Mouse (Mus musculus) CH12.LX (cell line): ENCODE data around the gene Kank4. TPM values are rescaled to one million over a fixed set of nuclear protein-coding genes. Genes with fewer than 3 reads are reported as not detected.

Experiments used
- DNase-seq: peaks from one replicate; pipeline ENCODE4 v3.0.0-alpha.2; 2013; ENCODE audit errors: extremely low read depth
- H3K27ac ChIP-seq: 2 replicates; pipeline ENCODE4 v1.5.1; 2012; ENCODE audit warnings: low read depth, mild to moderate bottlenecking, control low read depth, moderate library complexity; ENCODE audit not compliant: insufficient read depth
- H3K27me3 ChIP-seq: replicated peaks from 2 replicates; pipeline ENCODE3; 2012; ENCODE audit warnings: inconsistent platforms
- H3K36me3 ChIP-seq, 2 experiments: replicated peaks in 1 of 2; 2 replicates each; pipeline versions ENCODE3 to v1.6.1; 2012; ENCODE audit warnings: inconsistent platforms in 1 of 2, low read length in 1 of 2, mild to moderate bottlenecking in 1 of 2, mixed read lengths in 1 of 2, moderate library complexity in 1 of 2; ENCODE audit not compliant: control insufficient read depth in 1 of 2, insufficient read depth in 1 of 2
- H3K4me1 ChIP-seq, 2 experiments: 2 replicates each; pipeline ENCODE4 v1.6.1; 2012; ENCODE audit warnings: inconsistent platforms in 1 of 2, moderate library complexity in 1 of 2; ENCODE audit not compliant: insufficient read depth in 2 of 2, control insufficient read depth in 1 of 2
- H3K4me2 ChIP-seq: 2 replicates; pipeline ENCODE4 v1.6.1; 2012; ENCODE audit warnings: low read depth, mild to moderate bottlenecking, control low read depth; ENCODE audit not compliant: poor library complexity, insufficient read depth, severe bottlenecking
- H3K4me3 ChIP-seq, 3 experiments: fragments of 150-350 bp in 1 of 3; sonication (generic) in 1 of 3; replicated peaks in 1 of 3; 2 replicates each; pipeline versions ENCODE3 to v1.5.1; 2011 to 2012; ENCODE audit warnings: low read depth in 2 of 3, low read length in 2 of 3, mild to moderate bottlenecking in 2 of 3, moderate library complexity in 2 of 3, control low read depth in 1 of 3, improper control_type of control experiment in 1 of 3, inconsistent platforms in 1 of 3, mixed read lengths in 1 of 3; ENCODE audit not compliant: poor library complexity in 1 of 3
- H3K79me2 ChIP-seq: replicated peaks from 2 replicates; pipeline ENCODE4 v1.6.1; 2012; ENCODE audit warnings: mild to moderate bottlenecking, moderate library complexity; ENCODE audit not compliant: control insufficient read depth, poor library complexity, insufficient read depth, severe bottlenecking; ENCODE audit errors: extremely low read depth
- H3K9ac ChIP-seq: 2 replicates; pipeline ENCODE4 v1.6.1; 2012; ENCODE audit warnings: low read depth, mild to moderate bottlenecking, control low read depth, moderate library complexity; ENCODE audit not compliant: insufficient read depth
- H3K9me3 ChIP-seq: replicated peaks from 2 replicates; pipeline ENCODE3; 2012; ENCODE audit warnings: low read length, inconsistent platforms, mixed read lengths
- CHD1 ChIP-seq: IDR thresholded peaks from 2 replicates; pipeline ENCODE4 v1.6.1; 2012; ENCODE audit warnings: low read depth, low read length, improper control_type of control experiment, inconsistent platforms
- CHD2 ChIP-seq: IDR thresholded peaks from 2 replicates; pipeline ENCODE4 v1.6.1; 2011; ENCODE audit warnings: low read length, improper control_type of control experiment
- CTCF ChIP-seq, 2 experiments: IDR thresholded peaks in 1 of 2; conservative IDR thresholded peaks in 1 of 2; 2 replicates each; pipeline ENCODE4 v1.5.1; 2011 to 2012; ENCODE audit warnings: low read depth in 2 of 2, low read length in 2 of 2, improper control_type of control experiment in 1 of 2, inconsistent platforms in 1 of 2, mild to moderate bottlenecking in 1 of 2, moderate library complexity in 1 of 2
- ELF1 ChIP-seq: IDR thresholded peaks from 2 replicates; pipeline ENCODE4 v1.6.1; 2014; ENCODE audit warnings: low read depth, mild to moderate bottlenecking, inconsistent platforms, low read length, improper control_type of control experiment
- EP300 ChIP-seq: IDR thresholded peaks from 2 replicates; pipeline ENCODE4 v1.6.1; 2011; ENCODE audit warnings: low read length, improper control_type of control experiment
- GABPA ChIP-seq: IDR thresholded peaks from 2 replicates; pipeline ENCODE4 v1.6.1; 2012; ENCODE audit warnings: low read depth, low read length, improper control_type of control experiment, inconsistent platforms; ENCODE audit not compliant: insufficient replicate concordance
- HCFC1 ChIP-seq: IDR thresholded peaks from 2 replicates; pipeline ENCODE4 v1.6.1; 2012; ENCODE audit warnings: low read depth, mild to moderate bottlenecking, inconsistent platforms, low read length, improper control_type of control experiment
- KAT2A ChIP-seq: IDR thresholded peaks from 2 replicates; pipeline ENCODE4 v1.6.1; 2012; ENCODE audit warnings: low read length, improper control_type of control experiment, inconsistent platforms; ENCODE audit not compliant: insufficient replicate concordance
- MAX ChIP-seq: IDR thresholded peaks from 2 replicates; pipeline ENCODE4 v1.6.1; 2011; ENCODE audit warnings: low read length, improper control_type of control experiment
- MXI1 ChIP-seq: IDR thresholded peaks from 2 replicates; pipeline ENCODE4 v1.6.1; 2011; ENCODE audit warnings: mild to moderate bottlenecking, low read depth, low read length, improper control_type of control experiment
- NRF1 ChIP-seq: IDR thresholded peaks from 2 replicates; pipeline ENCODE4 v1.6.1; 2014; ENCODE audit warnings: low read depth, mild to moderate bottlenecking, inconsistent platforms, low read length, improper control_type of control experiment, moderate library complexity
- POLR2AphosphoS2 ChIP-seq: IDR thresholded peaks from 2 replicates; pipeline ENCODE4 v1.6.1; 2011; ENCODE audit warnings: low read depth, low read length, improper control_type of control experiment
- RAD21 ChIP-seq: IDR thresholded peaks from 2 replicates; pipeline ENCODE4 v1.6.1; 2011; ENCODE audit warnings: low read depth, mild to moderate bottlenecking, low read length, improper control_type of control experiment, moderate library complexity
- RCOR1 ChIP-seq: conservative IDR thresholded peaks from 2 replicates; pipeline ENCODE4 v1.6.1; 2012; ENCODE audit warnings: low read depth, mild to moderate bottlenecking, inconsistent platforms, low read length, improper control_type of control experiment
- SIN3A ChIP-seq: IDR thresholded peaks from 2 replicates; pipeline ENCODE4 v1.6.1; 2012; ENCODE audit warnings: low read length, improper control_type of control experiment, inconsistent platforms
- SMC3 ChIP-seq: IDR thresholded peaks from 2 replicates; pipeline ENCODE4 v1.6.1; 2011; ENCODE audit warnings: low read depth, low read length, improper control_type of control experiment
- dilution Hi-C: fragments of 300-500 bp; cut with MboI; formaldehyde crosslinking; loops from 2 replicates; pipeline ENCODE4 v1.14.3; 2020; ENCODE audit warnings: low sequenced_read_pairs; ENCODE audit not compliant: extremely low pct_unique_long_range_greater_than_20kb, extremely low pct_ligation_motif_present
- in situ Hi-C: fragments of 300-500 bp; cut with MboI; formaldehyde crosslinking; loops from 3 replicates; pipeline ENCODE4 v1.14.3; 2019; ENCODE audit warnings: low sequenced_read_pairs, low pct_ligation_motif_present, low pct_unique_long_range_greater_than_20kb, mixed read lengths
- polyA plus RNA-seq: library from polyadenylated mRNA; unstranded; fragments of >175 nt; gene quantifications from 2 replicates; pipeline ENCODE4 v1.2.1, GENCODE M21; 2012; ENCODE audit warnings: low read depth; ENCODE audit not compliant: insufficient read length
- total RNA-seq, 2 experiments: library from RNA; depleted of rRNA; stranded (reverse); fragments of 300-350 nt in 1 of 2; fragments of >200 nt in 1 of 2; gene quantifications; 2 replicates each; pipeline ENCODE4 v1.2.3; 2012 to 2014

Kank4 gene
- total and polyA plus RNA-seq, 3 experiments = not detected

- no peak for TF ChIP-seq ELF1
- TF ChIP-seq, all 38 proteins: peak for 0
- in situ Hi-C loops (no loop called here), dilution Hi-C loops (no loop called here)
- no peak for DNase-seq
- H3K36me3 ChIP-seq = no peaks in the 10 kb centered on the region
- H3K27ac ChIP-seq = no peak overlapping the region
- H3K4me2 ChIP-seq = no peak overlapping the region
- H3K9ac ChIP-seq = no peak overlapping the region
- no peaks in the 10 kb centered on the region for H3K4me1 ChIP-seq
- H3K4me3 ChIP-seq = no peak overlapping the region
- H3K79me2 ChIP-seq = no peaks in the 10 kb centered on the region
- no peaks in the 10 kb centered on the region for H3K27me3 ChIP-seq
- H3K9me3 ChIP-seq = peaks cover 92% of the 10 kb centered on the region
Observed at GRCm38 (mm10) chr4:98800824-98801223, 16.5 kb downstream of the Kank4 start.

- Histone ChIP-seq H3K27ac (no peak overlapping the region), H3K79me2 (no peaks in the 10 kb centered on the region), H3K4me1 (no peaks in the 10 kb centered on the region), H3K27me3 (no peaks in the 10 kb centered on the region), H3K9me3 (peaks cover 89% of the 10 kb centered on the region), H3K4me2 (no peak overlapping the region), H3K9ac (no peak overlapping the region), H3K36me3 (no peaks in the 10 kb centered on the region), H3K4me3 (no peak overlapping the region)
- no peak for DNase-seq
- in situ Hi-C loops (no loop called here), dilution Hi-C loops (no loop called here)
- TF ChIP-seq CTCF (conservative IDR thresholded peaks at IDR 0.05 in 1 of 2, IDR thresholded peaks at IDR 0.05 in 1 of 2; ENCODE audit: low read depth in 2 of 2, low read length in 2 of 2) = no peak
- no peak for TF ChIP-seq CHD2
- TF ChIP-seq MAX = no peak
- TF ChIP-seq GABPA = no peak
- TF ChIP-seq SMC3 = no peak
- no peak for TF ChIP-seq ELF1
- TF ChIP-seq POLR2AphosphoS2 = no peak
- TF ChIP-seq KAT2A = no peak
- TF ChIP-seq RAD21 = no peak
- no peak for TF ChIP-seq SIN3A
- TF ChIP-seq RCOR1 = no peak
- no peak for TF ChIP-seq EP300
- no peak for TF ChIP-seq CHD1
- TF ChIP-seq MXI1 = no peak
- TF ChIP-seq HCFC1 = no peak
- TF ChIP-seq NRF1 = no peak
Observed at GRCm38 (mm10) chr4:98796591-98797341, 20.6 kb downstream of the Kank4 start.
